Mouse (Mus musculus) bone marrow, adult 2 months (tissue): Measurements from ENCODE around the gene Tbx5. TPM values are rescaled to one million over a fixed set of nuclear protein-coding genes. Genes with fewer than 3 reads are reported as not detected.

Source experiments
- H3K27ac ChIP-seq: fragments of 200-500 bp; 2 replicates; pipeline ENCODE4 v1.5.1; 2012; ENCODE audit warnings: low read depth, mild to moderate bottlenecking, control low read depth, inconsistent platforms, low read length; ENCODE audit not compliant: control insufficient read depth, poor library complexity, insufficient read depth
- H3K4me1 ChIP-seq: fragments of 200-500 bp; 2 replicates; pipeline ENCODE4 v1.6.1; 2011; ENCODE audit warnings: low read length; ENCODE audit not compliant: control insufficient read depth, insufficient read depth
- H3K4me3 ChIP-seq: fragments of 200-500 bp; replicated peaks from 2 replicates; pipeline ENCODE3; 2011; ENCODE audit warnings: mild to moderate bottlenecking, low read depth, low read length, control low read depth; ENCODE audit not compliant: control insufficient read depth
- CTCF ChIP-seq: fragments of 200-500 bp; IDR thresholded peaks from 2 replicates; pipeline ENCODE4 v1.5.1; 2011; ENCODE audit warnings: low read length, control low read depth; ENCODE audit not compliant: control insufficient read depth, insufficient read depth
- POLR2A ChIP-seq: fragments of 200-500 bp; IDR thresholded peaks from 2 replicates; pipeline ENCODE4 v1.6.1; 2011; ENCODE audit warnings: low read depth, mild to moderate bottlenecking, control low read depth, low read length, borderline replicate concordance; ENCODE audit not compliant: control insufficient read depth
- WGBS: fragments of 180-500 bp; shearing (Covaris S2); methylation state at CpG from one replicate; pipeline ENCODE4 v1.1.7; 2018; 5-methylcytosine and 5-hydroxymethylcytosine counted together
- polyA plus RNA-seq: library from polyadenylated mRNA; stranded (reverse); fragments of >200 nt; gene quantifications from 2 replicates; pipeline ENCODE4 v1.2.4, GENCODE M21; 2011; ENCODE audit warnings: low replicate concordance; ENCODE audit not compliant: missing spikeins, insufficient read depth, insufficient read length

The Tbx5 gene
- polyA plus RNA-seq, 1 experiment = not detected

GRCm38 (mm10) chr5:119836618-119837305 is 4.3 kb downstream of the Tbx5 start:
- 7% methylated on average over 28 of the region's 28 CpGs for WGBS
- H3K4me3 ChIP-seq = no peak overlapping the region
- no peak for TF ChIP-seq CTCF
- TF ChIP-seq POLR2A = no peak

GRCm38 (mm10) chr5:119837306-119837675 is 4.8 kb downstream of the Tbx5 start:
- Histone ChIP-seq H3K27ac (no peak overlapping the region), H3K4me1 (no peaks in the 10 kb centered on the region), H3K4me3 (no peak overlapping the region)
- TF ChIP-seq POLR2A = no peak
- no peak for TF ChIP-seq CTCF
- 12% methylated on average over 19 of the region's 19 CpGs for WGBS

More at GRCm38 (mm10) chr5:119836618-119837305, 4.3 kb downstream of the Tbx5 start:
- no peaks in the 10 kb centered on the region for H3K4me1 ChIP-seq
- no peak overlapping the region for H3K27ac ChIP-seq

- Histone ChIP-seq H3K27ac (no peak overlapping the region), H3K4me3 (no peak overlapping the region), H3K4me1 (no peaks in the 10 kb centered on the region)
- WGBS = 19% methylated on average over 3 of the region's 3 CpGs
- no peak for TF ChIP-seq POLR2A
- TF ChIP-seq CTCF = no peak
These were observed 5.4 kb downstream of the Tbx5 start for GRCm38 (mm10) chr5:119837861-119838260.

- H3K4me3 ChIP-seq = no peak overlapping the region
- H3K4me1 ChIP-seq = no peaks in the 10 kb centered on the region
- WGBS = 12% methylated on average over 7 of the region's 7 CpGs
These were observed 6.0 kb downstream of the Tbx5 start for GRCm38 (mm10) chr5:119838441-119838840.

GRCm38 (mm10) chr5:119839156-119839555 is 6.7 kb downstream of the Tbx5 start:
- Histone ChIP-seq H3K27ac (no peak overlapping the region), H3K4me3 (no peak overlapping the region), H3K4me1 (no peaks in the 10 kb centered on the region)
- 7% methylated on average over 16 of the region's 16 CpGs for WGBS
- TF ChIP-seq CTCF = no peak
- TF ChIP-seq POLR2A = no peak

More at GRCm38 (mm10) chr5:119838441-119838840, 6.0 kb downstream of the Tbx5 start:
- H3K27ac ChIP-seq = no peak overlapping the region
- TF ChIP-seq POLR2A (no peak), CTCF (no peak)

GRCm38 (mm10) chr5:119839616-119840368 is 7.3 kb downstream of the Tbx5 start:
- TF ChIP-seq CTCF (no peak), POLR2A (no peak)
- Histone ChIP-seq H3K4me3 (no peak overlapping the region), H3K27ac (no peak overlapping the region), H3K4me1 (no peaks in the 10 kb centered on the region)
- WGBS = 3% methylated on average over 34 of the region's 34 CpGs

- no peak overlapping the region for H3K4me3 ChIP-seq
- WGBS = 4% methylated on average over 7 of the region's 7 CpGs
- TF ChIP-seq POLR2A (no peak), CTCF (no peak)
- H3K27ac ChIP-seq = no peak overlapping the region
- H3K4me1 ChIP-seq = no peaks in the 10 kb centered on the region
These were observed 7.9 kb downstream of the Tbx5 start for GRCm38 (mm10) chr5:119840404-119840803.

GRCm38 (mm10) chr5:119841634-119842420 is 9.4 kb downstream of the Tbx5 start:
- TF ChIP-seq CTCF = no peak
- no peak for TF ChIP-seq POLR2A
- Histone ChIP-seq H3K4me1 (no peaks in the 10 kb centered on the region), H3K27ac (no peak overlapping the region), H3K4me3 (no peak overlapping the region)
- WGBS = 7% methylated on average over 26 of the region's 26 CpGs
